Mouse (Mus musculus): Measurements from ENCODE around the gene Hepacam. TPM values are rescaled to one million over a fixed set of nuclear protein-coding genes. Genes with fewer than 3 reads are reported as not detected.

Gene Hepacam
- polyA plus RNA-seq, 1 experiment from 2014 or later = 6.3 TPM

DNA sequence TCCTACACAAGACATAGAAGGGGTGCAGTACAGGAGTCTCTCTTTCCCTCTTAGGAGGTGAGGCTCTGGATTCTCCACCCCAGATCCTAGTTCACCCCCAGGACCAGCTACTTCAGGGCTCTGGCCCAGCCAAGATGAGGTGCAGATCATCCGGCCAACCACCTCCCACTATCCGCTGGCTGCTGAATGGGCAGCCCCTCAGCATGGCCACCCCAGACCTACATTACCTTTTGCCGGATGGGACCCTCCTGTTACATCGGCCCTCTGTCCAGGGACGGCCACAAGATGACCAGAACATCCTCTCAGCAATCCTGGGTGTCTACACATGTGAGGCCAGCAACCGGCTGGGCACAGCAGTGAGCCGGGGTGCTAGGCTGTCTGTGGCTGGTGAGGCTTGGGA is 35.4 kb downstream of the Hepacam start:
- H3K27me3 ChIP-seq (replicated peaks; ENCODE audit: control insufficient read depth, insufficient read depth, low read length) = no peaks in the 10 kb centered on the region
- H3K36me3 ChIP-seq (ENCODE audit: control insufficient read depth, insufficient read depth) = no peaks in the 10 kb centered on the region
- H3K4me3 ChIP-seq (replicated peaks; ENCODE audit: low read length) = no peak overlapping the region
- no peaks in the 10 kb centered on the region for H3K4me1 ChIP-seq (replicated peaks; ENCODE audit: control insufficient read depth, insufficient read depth, low read length)
- no peak for ATAC-seq
- H3K9me3 ChIP-seq (ENCODE audit: control insufficient read depth, low read length) = no peaks in the 10 kb centered on the region
- H3K4me2 ChIP-seq (ENCODE audit: low read length) = no peak overlapping the region
- H3K9ac ChIP-seq (replicated peaks; ENCODE audit: low read depth, low read length) = no peak overlapping the region
- 92% methylated on average over 7 of the region's 7 CpGs for WGBS
- no peak overlapping the region for H3K27ac ChIP-seq (ENCODE audit: low read length)

DNA sequence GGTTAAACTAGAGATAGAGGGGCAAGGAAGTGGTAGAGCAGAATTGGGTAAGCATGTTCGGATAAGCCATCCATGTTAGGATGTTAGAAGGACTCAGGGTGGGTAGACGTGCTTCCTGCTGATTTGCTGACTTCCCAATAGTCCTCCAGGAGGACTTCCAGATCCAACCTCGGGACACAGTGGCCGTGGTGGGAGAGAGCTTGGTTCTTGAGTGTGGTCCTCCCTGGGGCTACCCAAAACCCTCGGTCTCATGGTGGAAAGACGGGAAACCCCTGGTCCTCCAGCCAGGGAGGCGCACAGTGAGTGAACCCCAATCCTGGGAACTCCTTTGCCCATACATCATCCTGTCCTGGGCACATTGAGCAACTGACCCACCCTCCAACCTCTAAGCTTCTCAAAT is 35.9 kb downstream of the Hepacam start:
- Histone ChIP-seq H3K27ac (ENCODE audit: low read length) (no peak overlapping the region), H3K4me3 (replicated peaks; ENCODE audit: low read length) (no peak overlapping the region), H3K36me3 (ENCODE audit: control insufficient read depth, insufficient read depth) (no peaks in the 10 kb centered on the region), H3K27me3 (replicated peaks; ENCODE audit: control insufficient read depth, insufficient read depth, low read length) (no peaks in the 10 kb centered on the region), H3K9me3 (ENCODE audit: control insufficient read depth, low read length) (no peaks in the 10 kb centered on the region), H3K9ac (replicated peaks; ENCODE audit: low read depth, low read length) (no peak overlapping the region), H3K4me2 (ENCODE audit: low read length) (no peak overlapping the region), H3K4me1 (replicated peaks; ENCODE audit: control insufficient read depth, insufficient read depth, low read length) (peaks cover 3% of the 10 kb centered on the region; the same call in 1 of the 2 replicates)
- ATAC-seq = no peak
- 83% methylated on average over 7 of the region's 7 CpGs for WGBS

DNA sequence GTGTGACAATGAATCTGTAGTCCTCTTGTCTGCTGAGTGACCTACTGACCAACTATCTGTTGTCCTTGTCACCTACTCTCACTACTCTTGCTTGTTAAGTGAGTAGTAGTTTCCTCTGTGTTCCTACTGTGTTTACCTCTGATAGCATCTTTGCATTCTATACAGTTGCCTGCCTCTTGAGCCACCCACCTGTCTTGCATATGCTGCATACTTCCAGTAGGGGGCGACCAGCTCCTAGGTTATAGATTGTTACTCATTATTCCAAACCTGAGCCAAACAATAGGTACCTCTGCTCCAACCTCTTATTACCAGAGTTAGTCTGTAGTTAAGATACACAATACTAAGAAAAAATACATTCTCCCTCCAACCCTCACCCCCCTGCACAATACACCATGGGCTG is 39.2 kb downstream of the Hepacam start:
- no peaks in the 10 kb centered on the region for H3K9me3 ChIP-seq (ENCODE audit: control insufficient read depth, low read length)
- WGBS = 0% methylated on average over 1 of the region's 1 CpGs
- no peak overlapping the region for H3K9ac ChIP-seq (replicated peaks; ENCODE audit: low read depth, low read length)

DNA sequence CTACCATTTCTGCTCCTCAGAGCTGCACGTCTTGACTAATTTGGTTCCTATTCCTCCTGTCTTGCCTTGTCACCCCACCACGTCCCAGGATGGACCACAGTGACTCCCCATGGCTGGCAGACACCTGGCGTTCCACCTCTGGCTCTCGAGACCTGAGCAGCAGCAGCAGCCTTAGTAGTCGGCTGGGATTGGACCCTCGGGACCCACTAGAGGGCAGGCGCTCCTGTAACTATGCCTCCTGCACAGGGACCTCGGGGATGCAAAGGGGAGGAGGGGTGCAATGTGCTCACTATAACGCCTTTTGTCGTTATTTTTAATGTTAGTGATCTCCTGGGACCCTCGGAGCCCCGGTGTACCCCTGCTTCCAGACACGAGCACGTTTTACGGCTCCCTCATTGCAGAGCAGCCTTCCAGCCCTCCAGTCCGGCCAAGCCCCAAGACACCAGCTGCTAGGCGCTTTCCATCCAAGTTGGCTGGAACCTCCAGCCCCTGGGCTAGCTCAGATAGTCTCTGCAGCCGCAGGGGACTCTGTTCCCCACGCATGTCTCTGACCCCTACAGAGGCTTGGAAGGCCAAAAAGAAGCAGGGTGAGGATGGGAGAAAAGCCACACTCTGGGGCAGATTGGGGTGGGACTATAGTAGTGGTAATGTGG is 40.8 kb downstream of the Hepacam start:
- ATAC-seq = peak; percentile 82
- H3K9me3 ChIP-seq (ENCODE audit: control insufficient read depth, low read length) = no peaks in the 10 kb centered on the region
- peak overlapping the region; percentile 24 for H3K9ac ChIP-seq (replicated peaks; ENCODE audit: low read depth, low read length)
- H3K4me1 ChIP-seq (replicated peaks; ENCODE audit: control insufficient read depth, insufficient read depth, low read length) = peaks cover 4% of the 10 kb centered on the region; the same call in 1 of the 2 replicates
- peak overlapping the region; percentile 40 for H3K4me2 ChIP-seq (ENCODE audit: low read length)
- H3K27me3 ChIP-seq (replicated peaks; ENCODE audit: control insufficient read depth, insufficient read depth, low read length) = no peaks in the 10 kb centered on the region
- 11% methylated on average over 19 of the region's 19 CpGs for WGBS
- H3K27ac ChIP-seq (ENCODE audit: low read length) = no peak overlapping the region
- H3K36me3 ChIP-seq (ENCODE audit: control insufficient read depth, insufficient read depth) = no peaks in the 10 kb centered on the region
- 0 out of 2 replicates have a peak overlapping the region, but pooled peaks have one; percentile 15 for H3K4me3 ChIP-seq (replicated peaks; ENCODE audit: low read length)

More for the DNA sequence above, 39.2 kb downstream of the Hepacam start:
- H3K27ac ChIP-seq (ENCODE audit: low read length) = no peak overlapping the region
- H3K4me3 ChIP-seq (replicated peaks; ENCODE audit: low read length) = no peak overlapping the region
- peaks cover 4% of the 10 kb centered on the region; the same call in 1 of the 2 replicates for H3K4me1 ChIP-seq (replicated peaks; ENCODE audit: control insufficient read depth, insufficient read depth, low read length)
- no peaks in the 10 kb centered on the region for H3K36me3 ChIP-seq (ENCODE audit: control insufficient read depth, insufficient read depth)
- peak; percentile 24 for ATAC-seq
- no peak overlapping the region for H3K4me2 ChIP-seq (ENCODE audit: low read length)
- H3K27me3 ChIP-seq (replicated peaks; ENCODE audit: control insufficient read depth, insufficient read depth, low read length) = no peaks in the 10 kb centered on the region

DNA sequence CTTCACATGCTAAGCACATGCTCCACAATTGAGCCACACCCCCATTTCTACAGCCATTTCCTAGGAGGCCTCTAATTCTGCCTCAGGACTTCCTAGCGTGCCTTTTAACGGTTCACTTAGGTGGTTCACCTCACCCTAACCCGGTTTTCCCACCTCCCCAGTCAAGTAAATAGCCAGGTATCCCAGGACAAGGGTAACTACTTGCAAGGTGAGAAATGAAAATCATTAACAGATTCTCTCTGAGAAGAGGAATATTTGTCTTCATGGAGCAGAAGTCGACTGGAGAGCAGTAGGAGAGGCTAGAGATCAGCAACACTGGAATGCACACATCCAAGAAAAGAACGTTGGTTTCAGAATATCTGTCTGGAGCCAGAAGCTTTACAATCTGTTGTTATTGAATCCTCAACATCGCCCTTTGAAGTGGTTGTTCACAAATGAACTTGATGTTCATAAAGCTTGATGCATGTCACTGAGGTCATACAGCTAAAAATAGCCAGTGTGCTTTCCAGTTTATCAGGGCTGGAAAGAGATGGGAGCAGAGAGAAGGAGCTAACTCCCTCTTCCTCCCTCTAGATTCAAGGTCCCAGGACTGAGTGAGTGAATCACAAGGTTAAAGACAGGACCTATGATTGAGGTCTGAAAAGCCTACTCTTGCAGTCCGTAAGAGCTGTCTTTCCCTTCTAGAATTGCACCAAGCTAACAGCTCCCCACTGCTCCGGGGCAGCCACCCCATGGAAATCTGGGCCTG is 42.7 kb downstream of the Hepacam start:
- H3K4me1 ChIP-seq (replicated peaks; ENCODE audit: control insufficient read depth, insufficient read depth, low read length) = peaks cover 4% of the 10 kb centered on the region; the same call in 1 of the 2 replicates
- 87% methylated on average over 8 of the region's 8 CpGs for WGBS
- no peaks in the 10 kb centered on the region for H3K9me3 ChIP-seq (ENCODE audit: control insufficient read depth, low read length)
- H3K27me3 ChIP-seq (replicated peaks; ENCODE audit: control insufficient read depth, insufficient read depth, low read length) = no peaks in the 10 kb centered on the region
- no peak for ATAC-seq
- H3K27ac ChIP-seq (ENCODE audit: low read length) = no peak overlapping the region
- no peak overlapping the region for H3K9ac ChIP-seq (replicated peaks; ENCODE audit: low read depth, low read length)
- H3K4me2 ChIP-seq (ENCODE audit: low read length) = no peak overlapping the region
- H3K36me3 ChIP-seq (ENCODE audit: control insufficient read depth, insufficient read depth) = no peaks in the 10 kb centered on the region
- H3K4me3 ChIP-seq (replicated peaks; ENCODE audit: low read length) = no peak overlapping the region

DNA sequence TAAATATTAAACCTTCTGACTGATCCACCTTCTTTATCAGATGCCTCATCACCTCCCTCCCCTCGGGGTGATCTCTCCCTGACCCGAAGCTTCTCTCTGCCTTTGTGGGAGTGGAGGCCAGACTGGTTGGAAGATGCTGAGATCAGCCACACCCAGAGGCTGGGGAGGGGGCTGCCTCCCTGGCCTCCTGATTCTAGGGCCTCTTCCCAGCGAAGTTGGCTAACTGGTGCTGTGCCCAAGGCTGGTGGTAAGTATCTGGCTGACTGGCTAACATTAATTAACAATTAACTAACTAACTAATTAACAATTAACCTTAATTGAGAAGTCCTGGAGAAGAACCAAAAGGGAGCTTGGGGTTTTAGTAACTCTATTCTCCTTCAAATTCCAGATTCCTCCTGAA is 45.8 kb downstream of the Hepacam start:
- no peak for ATAC-seq
- Histone ChIP-seq H3K4me3 (replicated peaks; ENCODE audit: low read length) (no peak overlapping the region), H3K27ac (ENCODE audit: low read length) (no peak overlapping the region), H3K4me1 (replicated peaks; ENCODE audit: control insufficient read depth, insufficient read depth, low read length) (peaks cover 2% of the 10 kb centered on the region; the same call in 1 of the 2 replicates), H3K36me3 (ENCODE audit: control insufficient read depth, insufficient read depth) (no peaks in the 10 kb centered on the region), H3K9ac (replicated peaks; ENCODE audit: low read depth, low read length) (no peak overlapping the region), H3K9me3 (ENCODE audit: control insufficient read depth, low read length) (no peaks in the 10 kb centered on the region), H3K4me2 (ENCODE audit: low read length) (no peak overlapping the region), H3K27me3 (replicated peaks; ENCODE audit: control insufficient read depth, insufficient read depth, low read length) (no peaks in the 10 kb centered on the region)
- WGBS = 60% methylated on average over 3 of the region's 3 CpGs

DNA sequence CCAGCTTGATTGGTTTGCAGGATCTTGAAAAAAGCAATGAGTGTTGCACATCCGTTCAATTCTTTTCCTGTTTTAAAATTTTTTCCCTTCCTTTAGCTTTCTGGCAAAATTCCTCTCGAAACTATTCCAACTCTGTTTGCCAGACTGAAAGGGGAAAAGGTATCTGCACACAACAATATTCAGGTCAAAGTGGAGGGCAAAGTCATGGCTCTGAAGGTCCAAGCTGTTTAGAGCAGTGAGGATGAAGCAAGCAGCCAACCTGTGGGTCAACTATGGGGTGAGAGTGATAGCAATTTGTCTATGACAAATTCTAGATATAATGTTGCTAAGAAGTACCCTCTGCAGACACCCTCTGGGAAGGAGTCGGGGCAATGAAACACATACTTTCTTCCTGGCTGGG is 47.5 kb downstream of the Hepacam start:
- ATAC-seq = no peak
- Histone ChIP-seq H3K27me3 (replicated peaks; ENCODE audit: control insufficient read depth, insufficient read depth, low read length) (no peaks in the 10 kb centered on the region), H3K9ac (replicated peaks; ENCODE audit: low read depth, low read length) (no peak overlapping the region), H3K27ac (ENCODE audit: low read length) (no peak overlapping the region), H3K4me3 (replicated peaks; ENCODE audit: low read length) (no peak overlapping the region), H3K9me3 (ENCODE audit: control insufficient read depth, low read length) (no peaks in the 10 kb centered on the region), H3K4me2 (ENCODE audit: low read length) (no peak overlapping the region), H3K4me1 (replicated peaks; ENCODE audit: control insufficient read depth, insufficient read depth, low read length) (no peaks in the 10 kb centered on the region), H3K36me3 (ENCODE audit: control insufficient read depth, insufficient read depth) (no peaks in the 10 kb centered on the region)
- WGBS = 84% methylated on average over 3 of the region's 3 CpGs

DNA sequence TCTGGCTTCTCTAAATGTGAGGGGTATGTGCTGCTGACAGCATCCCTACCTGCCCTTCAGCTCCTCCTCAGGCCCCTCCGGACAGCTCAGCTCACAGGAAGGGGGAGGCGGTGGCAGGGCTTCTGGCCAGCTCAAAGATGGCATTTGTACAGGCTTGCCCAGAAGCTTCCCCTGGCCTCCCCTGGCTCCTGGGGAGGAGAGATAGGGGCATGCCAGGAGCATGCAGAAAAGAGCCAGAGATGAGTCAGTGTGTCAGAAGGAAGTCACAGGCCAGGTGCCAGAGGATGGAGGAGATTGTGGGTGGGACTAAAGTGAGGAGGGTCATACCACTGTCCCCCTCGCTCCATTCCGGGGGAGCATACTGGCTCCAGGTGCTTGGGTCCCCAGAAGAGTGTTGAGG is 51.6 kb downstream of the Hepacam start:
- no peak overlapping the region for H3K4me2 ChIP-seq (ENCODE audit: low read length)
- H3K36me3 ChIP-seq (ENCODE audit: control insufficient read depth, insufficient read depth) = no peaks in the 10 kb centered on the region
- H3K9ac ChIP-seq (replicated peaks; ENCODE audit: low read depth, low read length) = no peak overlapping the region
- H3K9me3 ChIP-seq (ENCODE audit: control insufficient read depth, low read length) = no peaks in the 10 kb centered on the region
- 89% methylated on average over 4 of the region's 4 CpGs for WGBS
- H3K27me3 ChIP-seq (replicated peaks; ENCODE audit: control insufficient read depth, insufficient read depth, low read length) = no peaks in the 10 kb centered on the region
- H3K4me1 ChIP-seq (replicated peaks; ENCODE audit: control insufficient read depth, insufficient read depth, low read length) = no peaks in the 10 kb centered on the region; the same call in 1 of the 2 replicates
- H3K27ac ChIP-seq (ENCODE audit: low read length) = no peak overlapping the region
- no peak for ATAC-seq
- no peak overlapping the region for H3K4me3 ChIP-seq (replicated peaks; ENCODE audit: low read length)

DNA sequence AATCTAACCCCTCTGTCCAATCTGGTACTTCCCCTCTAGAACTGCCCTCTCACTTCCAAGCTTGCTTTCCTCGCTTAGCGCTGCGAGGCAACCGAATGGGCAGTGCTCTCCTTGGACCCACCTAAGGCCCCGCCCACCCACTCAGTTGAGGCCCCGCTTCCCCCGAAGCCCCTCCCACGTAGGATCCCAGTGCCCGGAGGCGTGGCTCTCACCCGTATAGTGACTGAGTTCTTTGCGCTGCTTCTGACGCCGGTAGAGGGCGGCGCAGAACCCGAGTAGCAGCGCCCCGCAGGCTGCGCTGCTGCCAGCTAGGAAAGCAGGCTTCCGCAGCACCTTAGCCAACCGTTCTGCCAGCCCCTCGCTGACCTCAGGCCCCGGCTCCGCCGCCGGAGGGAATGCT is 53.5 kb downstream of the Hepacam start:
- H3K27ac ChIP-seq (ENCODE audit: low read length) = no peak overlapping the region
- WGBS = under 1% methylated on average over 27 of the region's 27 CpGs
- H3K4me1 ChIP-seq (replicated peaks; ENCODE audit: control insufficient read depth, insufficient read depth, low read length) = no peaks in the 10 kb centered on the region; the same call in 1 of the 2 replicates
- peak overlapping the region; percentile 27 for H3K4me3 ChIP-seq (replicated peaks; ENCODE audit: low read length)
- H3K27me3 ChIP-seq (replicated peaks; ENCODE audit: control insufficient read depth, insufficient read depth, low read length) = no peaks in the 10 kb centered on the region
- no peaks in the 10 kb centered on the region for H3K36me3 ChIP-seq (ENCODE audit: control insufficient read depth, insufficient read depth)
- peak overlapping the region; percentile 37; the same call in 1 of the 2 replicates for H3K9ac ChIP-seq (replicated peaks; ENCODE audit: low read depth, low read length)
- ATAC-seq = peak; percentile 92
- no peaks in the 10 kb centered on the region for H3K9me3 ChIP-seq (ENCODE audit: control insufficient read depth, low read length)
- peak overlapping the region; percentile 43 for H3K4me2 ChIP-seq (ENCODE audit: low read length)
